In the genomic region with DNA sequence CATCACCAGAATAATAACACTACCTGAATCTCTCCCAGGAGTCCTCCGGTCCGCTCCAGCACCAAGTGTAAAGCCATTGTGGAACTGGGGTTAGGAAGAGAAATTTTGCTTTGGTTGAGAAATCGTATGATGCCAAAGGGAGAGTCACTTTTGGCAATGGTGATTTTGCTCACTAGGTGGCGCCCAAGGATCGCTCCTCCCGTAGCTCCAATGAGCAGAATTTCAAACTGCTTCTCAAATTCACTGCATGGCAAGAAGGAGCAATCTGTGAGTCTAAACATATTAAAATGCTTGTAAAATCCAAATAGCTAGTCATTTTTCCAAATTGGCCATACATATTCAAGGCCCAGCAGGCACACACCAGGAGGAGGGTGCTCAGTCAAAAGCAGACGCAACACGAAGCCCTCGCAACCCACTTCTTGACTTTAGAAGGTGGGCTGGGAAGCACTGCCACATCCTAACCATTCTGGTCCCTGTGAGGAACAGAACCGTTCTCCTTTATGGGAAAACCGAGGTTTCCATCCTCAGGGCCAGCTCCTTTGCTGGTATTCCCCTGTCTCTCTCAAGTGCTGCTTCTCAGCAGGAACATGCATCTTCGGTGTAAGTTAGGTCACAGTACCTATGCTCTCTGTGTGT, we compare ENCODE assay signal across 8 mouse cellular contexts.
DNase-seq lines count a peak whose midpoint lies in the region; ATAC-seq lines count a peak whose summit lies in the region.

No protein-coding gene starts in this region.

- intact Hi-C loops in gastrocnemius, postnatal 36 days (cut with DNase I): loop anchor here (2.0 to 5.0 kb wide), 2 partner anchors 203 to 321 kb away; no protein-coding TSS in a partner anchor

- WGBS in large intestine, adult 2 months: 41% methylated on average over 12 of the region's 12 CpGs

- peak; percentile 64 for DNase-seq in adrenal gland, adult 2 months
- DNase-seq in embryo, embryonic 10.5 days (ENCODE audit: low spot score): peak; percentile 86
- peak; percentile 45 to 51 for DNase-seq in gastrocnemius, postnatal 36 days
- DNase-seq in large intestine, adult 2 months (ENCODE audit: low read depth, low spot score): peak; percentile 13
- DNase-seq in lung, adult 18-20 months: peak; percentile 22 to 46
- DNase-seq in ovary, adult 18-20 months (ENCODE audit: low spot score): peak; percentile 10
- peak; percentile 58 for DNase-seq in thymus, postnatal 25 days

- peak; percentile 66 for ATAC-seq in CD4-positive, CD25-positive, alpha-beta regulatory T cell, adult 4 months

Comparison
In these comparisons a context has a peak if more than half of its experiments do, and no peak if none do; other contexts are left out.
1. Peak in every context shown above with its lines: DNase-seq and ATAC-seq.
2. DNase-seq: peak in every context shown above with its lines; median percentile 86 in embryo, embryonic 10.5 days; 64 in adrenal gland, adult 2 months; 58 in thymus, postnatal 25 days; 48 in gastrocnemius, postnatal 36 days; 34 in lung, adult 18-20 months; 13 in large intestine, adult 2 months; 10 in ovary, adult 18-20 months.